In genomic region chr16:35199721-35200431, GRCm38 (mm10) we compare ENCODE assay signal across 11 mouse cellular contexts. TPM values are rescaled to one million over a fixed set of nuclear protein-coding genes. Genes with fewer than 3 reads are reported as not detected.
DNase-seq lines count a peak whose midpoint lies in the region; ATAC-seq and TF ChIP-seq lines count a peak whose summit lies in the region.
"Had no signal": no experiment of that assay in that cellular context is flagged by ENCODE, and none has a peak within 500 bp of the region (broad histone marks: within the 10 kb centered on the region; RNA-seq: fewer than 3 reads in every experiment).

No protein-coding gene starts in this region.

- H3K4me1 ChIP-seq in kidney, embryonic 15.5 days = peaks cover 22% of the 10 kb centered on the region
- H3K4me1 ChIP-seq in hindbrain, postnatal 0 days (ENCODE audit: insufficient read depth, low read length) = 0 out of 2 replicates have a peak, but pooled peaks cover 1% of the 10 kb centered on the region
- peaks cover 21% of the 10 kb centered on the region for H3K4me1 ChIP-seq in olfactory bulb, adult 2 months (ENCODE audit: control insufficient read depth, insufficient read depth, low read length)

- WGBS in kidney, embryonic 15.5 days = 63% methylated on average over 6 of the region's 6 CpGs
- 64% methylated on average over 6 of the region's 6 CpGs for WGBS in hindbrain, postnatal 0 days
- 72% methylated on average over 6 of the region's 6 CpGs for WGBS in olfactory bulb, adult 2 months

- H3K9ac ChIP-seq in kidney, embryonic 15.5 days = no peak overlapping the region
- no peak overlapping the region for H3K9ac ChIP-seq in hindbrain, postnatal 0 days (replicated peaks; ENCODE audit: low read length)
- H3K9ac ChIP-seq: embryonic facial prominence, embryonic 13.5 days had no signal

- TF ChIP-seq POLR2A in olfactory bulb, adult 2 months (IDR thresholded peaks at IDR 0.05; ENCODE audit: insufficient read depth, low read depth, low read length) = no peak

- no peaks in the 10 kb centered on the region for H3K36me3 ChIP-seq in kidney, embryonic 15.5 days
- no peaks in the 10 kb centered on the region for H3K36me3 ChIP-seq in hindbrain, postnatal 0 days (ENCODE audit: insufficient read depth, low read length)
- H3K36me3 ChIP-seq: embryonic facial prominence, embryonic 13.5 days had no signal

- DNase-seq in kidney, adult 18-20 months = no peak
- DNase-seq in hindbrain, postnatal 0 days (ENCODE audit: low spot score) = no peak
- peak; percentile 24 for DNase-seq in kidney, postnatal 36 days
- no peak for DNase-seq in natural killer cell, adult 2 months (ENCODE audit: low spot score in 2 of 2)
- no peak for DNase-seq in embryo, embryonic 9.5 days (ENCODE audit: extremely low spot score)
- DNase-seq: gastrocnemius, postnatal 36 days; thymus, postnatal 25 days had no signal

- no peak overlapping the region for H3K4me2 ChIP-seq in kidney, embryonic 15.5 days
- no peak overlapping the region for H3K4me2 ChIP-seq in hindbrain, postnatal 0 days (ENCODE audit: low read depth, low read length)
- H3K4me2 ChIP-seq: embryonic facial prominence, embryonic 13.5 days had no signal

- H3K9me3 ChIP-seq in kidney, embryonic 15.5 days (replicated peaks) = no peaks in the 10 kb centered on the region
- H3K9me3 ChIP-seq in hindbrain, postnatal 0 days (ENCODE audit: low read length) = no peaks in the 10 kb centered on the region
- H3K9me3 ChIP-seq: embryonic facial prominence, embryonic 13.5 days had no signal

- H3K27me3 ChIP-seq in kidney, embryonic 15.5 days = no peaks in the 10 kb centered on the region
- H3K27me3 ChIP-seq in hindbrain, postnatal 0 days (ENCODE audit: insufficient read depth, low read length) = no peaks in the 10 kb centered on the region
- H3K27me3 ChIP-seq: embryonic facial prominence, embryonic 13.5 days had no signal

- no peak overlapping the region for H3K4me3 ChIP-seq in kidney, embryonic 15.5 days (replicated peaks)
- H3K4me3 ChIP-seq in hindbrain, postnatal 0 days (ENCODE audit: low read length) = no peak overlapping the region
- no peak overlapping the region for H3K4me3 ChIP-seq in olfactory bulb, adult 2 months (ENCODE audit: insufficient read depth, low read depth, low read length)
- H3K4me3 ChIP-seq: embryonic facial prominence, embryonic 13.5 days had no signal

- ATAC-seq in kidney, embryonic 15.5 days (replicated peaks; ENCODE audit: low FRiP score) = peak; percentile 43
- ATAC-seq in hindbrain, postnatal 0 days = peak; percentile 31; the same call in 1 of the 2 replicates

- TF ChIP-seq CTCF in hindbrain, postnatal 0 days (IDR thresholded peaks at IDR 0.05; ENCODE audit: low read depth) = no peak
- TF ChIP-seq CTCF in olfactory bulb, adult 2 months (IDR thresholded peaks at IDR 0.05; ENCODE audit: insufficient read depth, low read depth, low read length) = no peak

- H3K27ac ChIP-seq in kidney, embryonic 15.5 days = peak overlapping the region; percentile 75
- 0 out of 2 replicates have a peak overlapping the region, but pooled peaks have one; percentile 11 for H3K27ac ChIP-seq in hindbrain, postnatal 0 days
- H3K27ac ChIP-seq in olfactory bulb, adult 2 months (ENCODE audit: insufficient read depth, low read depth, low read length) = peak overlapping the region; percentile 6; the same call in 1 of the 2 replicates
- H3K27ac ChIP-seq: embryonic facial prominence, embryonic 13.5 days had no signal

RNA-seq across cellular contexts. Expression of gene Adcy5, which starts 45.2 kb away (rescaled TPM):
- 0.66 and 0.87 TPM in 2 replicates for polyA plus RNA-seq in kidney, embryonic 15.5 days (2015; fragmentation: Nextera tagmentation; extraction: Ambion mirVana)
- 82.7 and 85.5 TPM in 2 replicates for total RNA-seq in hindbrain, postnatal 0 days (2014; rRNA removed)
- 5.7 and 6.3 TPM in 2 replicates for polyA plus RNA-seq in hindbrain, postnatal 0 days (2015; fragmentation: Nextera tagmentation; extraction: Ambion mirVana)
- polyA plus RNA-seq in olfactory bulb, adult 2 months (2012; ENCODE audit: insufficient read depth, insufficient read length, low replicate concordance, missing spikeins) = not detected in 2 replicates
- total RNA-seq: megakaryocyte, adult 5-6 weeks had no signal

Comparison
In these comparisons a context has a peak if more than half of its experiments do, and no peak if none do; other contexts are left out.
1. DNase-seq: peak in kidney, postnatal 36 days (2 of 2); none in kidney, adult 18-20 months (single experiment), hindbrain, postnatal 0 days (single experiment), natural killer cell, adult 2 months (0 of 2) and embryo, embryonic 9.5 days (single experiment).
2. H3K27ac ChIP-seq: peak in every context shown above with its lines; median percentile 75 in kidney, embryonic 15.5 days; 11 in hindbrain, postnatal 0 days; 6 in olfactory bulb, adult 2 months.